Mouse (Mus musculus): Measurements from ENCODE around the gene Neurl1b. TPM values are rescaled to one million over a fixed set of nuclear protein-coding genes. Genes with fewer than 3 reads are reported as not detected.

Neurl1b gene
- total RNA-seq (2012; rRNA removed) (0.12 and 0.13 TPM in 2 replicates), polyA plus RNA-seq (2012; ENCODE audit: insufficient read depth in 1 of 2, insufficient read length in 2 of 2, low read depth in 1 of 2, low replicate concordance in 2 of 2, missing spikeins in 1 of 2) (under 1 TPM in 1 of 2 experiments, not detected in 1; 0.28 TPM)

- peak; percentile 52 for TF ChIP-seq MXI1 (IDR thresholded peaks at IDR 0.05; ENCODE audit: low read depth, low read length)
- 0 out of 4 replicates have a peak, but pooled peaks of 1 of the 2 experiments have one; percentile 29 for TF ChIP-seq POLR2A (IDR thresholded peaks at IDR 0.05; ENCODE audit: control insufficient read depth in 1 of 2, insufficient read depth in 1 of 2, low read depth in 1 of 2, low read length in 2 of 2, poor library complexity in 1 of 2)
- TF ChIP-seq POLR2AphosphoS5 (IDR thresholded peaks at IDR 0.05; ENCODE audit: borderline replicate concordance, low read depth, low read length) = no peak
- TF ChIP-seq SIN3A (IDR thresholded peaks at IDR 0.05; ENCODE audit: low read length) = 0 out of 2 replicates have a peak, but pooled peaks have one; percentile 26
- Histone ChIP-seq H3K9ac (ENCODE audit: control insufficient read depth, low read depth, low read length, poor library complexity, severe bottlenecking) (peak within 1 kb of the TSS; percentile 56), H3K27ac (ENCODE audit: control insufficient read depth, low read depth, low read length) (no peak within 1 kb of the TSS), H3K79me2 (ENCODE audit: control insufficient read depth, insufficient read depth, low read length, poor library complexity) (no peaks in the 10 kb centered on the region), H3K36me3 (ENCODE audit: control insufficient read depth in 1 of 2, insufficient read depth in 2 of 2, low read length in 2 of 2) (peaks cover 0 to 10% of the 10 kb centered on the region in 2 experiments; a peak in 2 of 4 replicates), H3K4me1 (ENCODE audit: control insufficient read depth in 1 of 2, insufficient read depth in 2 of 2, low read length in 2 of 2) (peaks cover 2 to 13% of the 10 kb centered on the region in 2 experiments; a peak in 3 of 4 replicates), H3K9me3 (replicated peaks; ENCODE audit: insufficient read depth, low read length) (no peaks in the 10 kb centered on the region), H3K27me3 (ENCODE audit: control insufficient read depth in 1 of 2, insufficient read depth in 2 of 2, low read length in 2 of 2) (peaks cover 13 to 15% of the 10 kb centered on the region in 2 experiments), H3K4me3 (ENCODE audit: control insufficient read depth in 1 of 2, insufficient read depth in 1 of 2, low read depth in 2 of 2, low read length in 2 of 2) (peak within 1 kb of the TSS; percentile 48 to 78)
- DNase-seq (ENCODE audit: low read depth, low spot score) = peak; percentile 38
Observed at GRCm38 (mm10) chr17:26414523-26415354, at the start of gene Neurl1b. TSS of gene Neurl1b (plus strand) at chr17:26414829.

- Histone ChIP-seq H3K9ac (ENCODE audit: control insufficient read depth, low read depth, low read length, poor library complexity, severe bottlenecking) (no peak overlapping the region), H3K4me3 (ENCODE audit: control insufficient read depth in 1 of 2, insufficient read depth in 1 of 2, low read depth in 2 of 2, low read length in 2 of 2) (no peak overlapping the region), H3K27me3 (ENCODE audit: control insufficient read depth in 1 of 2, insufficient read depth in 2 of 2, low read length in 2 of 2) (no peaks in the 10 kb centered on the region), H3K4me1 (ENCODE audit: control insufficient read depth in 1 of 2, insufficient read depth in 2 of 2, low read length in 2 of 2) (peaks cover 20 to 48% of the 10 kb centered on the region in 2 experiments), H3K79me2 (ENCODE audit: control insufficient read depth, insufficient read depth, low read length, poor library complexity) (no peaks in the 10 kb centered on the region), H3K27ac (ENCODE audit: control insufficient read depth, low read depth, low read length) (no peak overlapping the region), H3K36me3 (ENCODE audit: control insufficient read depth in 1 of 2, insufficient read depth in 2 of 2, low read length in 2 of 2) (peaks cover 0 to 29% of the 10 kb centered on the region in 2 experiments; a peak in 2 of 4 replicates), H3K9me3 (replicated peaks; ENCODE audit: insufficient read depth, low read length) (no peaks in the 10 kb centered on the region)
- TF ChIP-seq NRF1 (IDR thresholded peaks at IDR 0.05; ENCODE audit: insufficient read depth, low read depth, low read length, poor library complexity, severe bottlenecking) (no peak), ETS1 (IDR thresholded peaks at IDR 0.05; ENCODE audit: low read depth, low read length) (0 out of 2 replicates have a peak, but pooled peaks have one; percentile 26), ZNF384 (IDR thresholded peaks at IDR 0.05; ENCODE audit: low read depth, low read length) (peak; percentile 98), EP300 (IDR thresholded peaks at IDR 0.05; ENCODE audit: low read depth in 1 of 2, low read length in 2 of 2) (no peak), NELFE (IDR thresholded peaks at IDR 0.05; ENCODE audit: low read depth, low read length) (no peak), POLR2AphosphoS2 (IDR thresholded peaks at IDR 0.05; ENCODE audit: low read length) (no peak)
- DNase-seq (ENCODE audit: low read depth, low spot score) = peak; percentile 37
Observed at GRCm38 (mm10) chr17:26366792-26367191, 47.8 kb upstream of the Neurl1b start.
